Mouse (Mus musculus) natural killer cell, adult 2 months (primary cell): ENCODE data around the gene Ppp1r12a.
A peak's percentile ranks its signal among the peaks of the same experiment; 100 is the strongest.

Experiments used
- DNase-seq, 2 experiments: peaks; one replicate each; pipeline ENCODE4 v3.0.0; 2022; ENCODE audit warnings: low spot score in 2 of 2

Ppp1r12a gene

GRCm38 (mm10) chr10:108333642-108334041 lies 171.6 kb downstream of the Ppp1r12a start:
- DNase-seq = peak in 1 of 2 experiments; percentile 8
